Mouse (Mus musculus) liver, embryonic 14.5 days (tissue): ENCODE measurements around the gene Trhde. TPM values are rescaled to one million over a fixed set of nuclear protein-coding genes. Genes with fewer than 3 reads are reported as not detected.
A peak's percentile ranks its signal among the peaks of the same experiment; 100 is the strongest.

Source experiments
- ATAC-seq: fragments of 200-750 bp; cut with Nextera tagmentation; 2 replicates; pipeline ENCODE4 v1.8.0; 2017; ENCODE audit warnings: moderate number of reproducible peaks, mild to moderate bottlenecking, moderate library complexity; ENCODE audit not compliant: insufficient read depth
- DNase-seq, 3 experiments: peaks; one replicate each; pipeline ENCODE4 v3.0.0-alpha.2; 2012 to 2013; ENCODE audit warnings: low read depth in 3 of 3, low spot score in 3 of 3
- H3K27ac ChIP-seq: fragments of 300-500 bp; sonication (generic); 2 replicates; pipeline ENCODE4 v1.5.1; 2014; ENCODE audit warnings: moderate library complexity, mild to moderate bottlenecking, control low read depth, inconsistent platforms
- H3K27me3 ChIP-seq: fragments of 300-500 bp; sonication (generic); 2 replicates; pipeline ENCODE4 v1.6.1; 2014; ENCODE audit warnings: mild to moderate bottlenecking, low read length, moderate library complexity; ENCODE audit not compliant: control insufficient read depth, insufficient read depth
- H3K36me3 ChIP-seq: fragments of 300-500 bp; sonication (generic); replicated peaks from 2 replicates; pipeline ENCODE4 v1.6.1; 2014; ENCODE audit warnings: low read depth; ENCODE audit not compliant: control insufficient read depth, insufficient read depth
- H3K4me1 ChIP-seq, 2 experiments: fragments of 200-500 bp in 1 of 2; fragments of 300-500 bp in 1 of 2; sonication (generic) in 1 of 2; replicated peaks; 2 replicates each; pipeline ENCODE4 v1.6.1; 2012 to 2014; ENCODE audit warnings: antibody characterized with exemption in 1 of 2, inconsistent platforms in 1 of 2, low read length in 1 of 2; ENCODE audit not compliant: control insufficient read depth in 2 of 2, insufficient read depth in 2 of 2
- H3K4me2 ChIP-seq: fragments of 300-500 bp; sonication (generic); 2 replicates; pipeline ENCODE4 v1.6.1; 2014; ENCODE audit warnings: low read depth, mild to moderate bottlenecking, control low read depth, moderate library complexity
- H3K4me3 ChIP-seq, 2 experiments: fragments of 200-500 bp in 1 of 2; fragments of 300-500 bp in 1 of 2; sonication (generic) in 1 of 2; 2 replicates each; pipeline ENCODE4 v1.5.1; 2012 to 2014; ENCODE audit warnings: low read depth in 2 of 2, low read length in 2 of 2, mild to moderate bottlenecking in 2 of 2, control low read depth in 1 of 2, inconsistent platforms in 1 of 2, moderate library complexity in 1 of 2; ENCODE audit not compliant: insufficient read depth in 1 of 2
- H3K9ac ChIP-seq: fragments of 300-500 bp; sonication (generic); replicated peaks from 2 replicates; pipeline ENCODE4 v1.6.1; 2014; ENCODE audit warnings: mild to moderate bottlenecking, control low read depth, moderate library complexity
- H3K9me3 ChIP-seq: fragments of 300-500 bp; sonication (generic); 2 replicates; pipeline ENCODE4 v1.6.1; 2016; ENCODE audit warnings: low read length, mixed read lengths; ENCODE audit not compliant: control insufficient read depth
- CTCF ChIP-seq: IDR thresholded peaks from 2 replicates; pipeline ENCODE4 v1.5.1; 2016; ENCODE audit warnings: antibody characterized with exemption, low read depth, control low read depth
- EP300 ChIP-seq: IDR thresholded peaks from 2 replicates; pipeline ENCODE4 v1.6.1; 2016; ENCODE audit warnings: antibody characterized with exemption, low read depth
- WGBS: fragments of 180-500 bp; shearing (Covaris S2); extraction: QIAGEN DNeasy Blood & Tissue Kit; methylation state at CpG from one replicate; pipeline ENCODE4 v1.1.7; 2014; ENCODE audit not compliant: insufficient replicate concordance; 5-methylcytosine and 5-hydroxymethylcytosine counted together
- polyA plus RNA-seq, 2 experiments: library from polyadenylated mRNA; depleted of rRNA in 1 of 2; stranded (reverse) in 1 of 2; unstranded in 1 of 2; fragments of >200 nt; fragmentation: Nextera tagmentation in 1 of 2; extraction: Ambion mirVana in 1 of 2; gene quantifications; 2 replicates each; pipeline versions ENCODE4 v1.2.1 to v1.2.3; 2012 to 2014

Gene Trhde
- polyA plus RNA-seq (2012; rRNA removed) (0.01 and 0.02 TPM in 2 replicates), polyA plus RNA-seq (2014; fragmentation: Nextera tagmentation; extraction: Ambion mirVana) (not detected in 2 replicates)

- H3K9ac ChIP-seq = no peak within 1 kb of the TSS
- H3K27me3 ChIP-seq = peaks cover 28% of the 10 kb centered on the region
- H3K4me1 ChIP-seq = no peaks in the 10 kb centered on the region
- H3K27ac ChIP-seq = no peak within 1 kb of the TSS
- DNase-seq (no peak), ATAC-seq (no peak)
- H3K36me3 ChIP-seq = no peaks in the 10 kb centered on the region
- peak within 1 kb of the TSS; percentile 41 for H3K4me2 ChIP-seq
- peak within 1 kb of the TSS in 1 of 2 experiments; percentile 20; a peak in 2 of 4 replicates for H3K4me3 ChIP-seq
- WGBS = 3% methylated on average over 30 of the region's 30 CpGs
- H3K9me3 ChIP-seq = no peaks in the 10 kb centered on the region
- TF ChIP-seq CTCF (no peak), EP300 (no peak)
These were observed at the start of gene Trhde for GRCm38 (mm10) chr10:114802161-114802651. TSS of gene Trhde (minus strand) at chr10:114802307.

DNA sequence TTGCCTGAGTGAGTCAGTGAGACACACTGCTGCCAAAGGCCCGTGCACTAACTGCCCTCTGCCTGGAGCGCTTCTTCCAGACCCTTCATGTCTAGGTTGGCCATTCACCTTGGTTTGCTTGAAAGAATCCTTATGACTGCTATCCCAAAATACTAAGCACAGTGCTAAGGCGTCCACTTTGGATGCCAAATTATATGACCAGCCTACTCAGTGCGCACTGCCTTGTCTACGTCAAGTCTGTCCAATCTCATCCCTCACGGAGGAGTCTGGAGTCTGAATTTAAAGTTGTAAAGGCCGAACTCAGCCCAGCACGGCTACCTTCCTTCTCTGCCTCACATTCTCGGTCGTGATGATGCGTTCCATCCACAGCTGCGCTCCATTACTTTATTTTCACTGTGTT, 39.9 kb upstream of the Trhde start:
- WGBS = 75% methylated on average over 12 of the region's 12 CpGs
- DNase-seq (no peak), ATAC-seq (no peak)
- Histone ChIP-seq H3K9me3 (no peaks in the 10 kb centered on the region), H3K9ac (no peak overlapping the region), H3K4me1 (no peaks in the 10 kb centered on the region), H3K4me3 (no peak overlapping the region), H3K4me2 (no peak overlapping the region), H3K36me3 (no peaks in the 10 kb centered on the region), H3K27ac (no peak overlapping the region), H3K27me3 (no peaks in the 10 kb centered on the region)
- TF ChIP-seq EP300 = no peak
- TF ChIP-seq CTCF = no peak

DNA sequence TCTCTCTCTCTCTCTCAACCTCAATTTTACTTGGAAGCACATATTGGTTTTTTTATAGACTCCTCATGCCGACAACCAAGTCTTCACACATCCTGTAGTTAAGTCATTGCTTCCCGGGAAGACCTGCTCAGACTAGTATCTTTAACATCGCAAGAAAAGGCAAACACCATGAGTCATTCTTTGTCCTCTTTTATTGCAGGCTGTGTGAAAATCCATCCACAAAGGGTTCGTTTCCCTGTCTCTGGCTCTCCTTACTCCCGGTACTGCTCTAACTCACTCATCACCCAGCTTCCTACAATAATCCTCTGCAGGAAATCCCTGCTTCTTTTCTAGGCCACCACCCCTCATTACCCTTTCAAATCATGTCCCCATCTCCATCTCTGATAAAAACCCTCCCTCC, 39.3 kb upstream of the Trhde start:
- no peak overlapping the region for H3K27ac ChIP-seq
- H3K4me3 ChIP-seq = no peak overlapping the region
- H3K9ac ChIP-seq = no peak overlapping the region
- H3K4me1 ChIP-seq = no peaks in the 10 kb centered on the region
- H3K9me3 ChIP-seq = no peaks in the 10 kb centered on the region
- DNase-seq (no peak), ATAC-seq (no peak)
- TF ChIP-seq CTCF (no peak), EP300 (no peak)
- WGBS = 30% methylated on average over 5 of the region's 5 CpGs
- no peaks in the 10 kb centered on the region for H3K36me3 ChIP-seq
- no peaks in the 10 kb centered on the region for H3K27me3 ChIP-seq
- no peak overlapping the region for H3K4me2 ChIP-seq

DNA sequence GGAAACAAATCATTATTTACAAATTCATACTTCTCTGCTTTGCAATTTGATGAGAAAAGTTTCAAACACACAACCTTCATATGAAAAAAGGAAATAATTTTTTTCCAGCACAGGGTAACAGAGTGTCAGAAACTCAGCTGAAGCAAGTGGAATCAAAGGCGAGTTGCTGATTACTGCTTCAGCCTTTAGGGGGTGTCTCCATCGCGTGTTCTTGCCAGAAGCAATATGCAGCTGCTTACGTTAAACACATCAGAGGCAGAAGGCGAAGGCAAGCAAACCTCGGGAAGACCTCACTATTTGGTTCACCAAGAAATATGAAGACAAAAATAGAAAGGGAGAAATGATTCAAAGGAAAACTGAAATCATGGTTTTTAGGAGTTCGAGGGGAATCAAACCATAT, 29.2 kb upstream of the Trhde start:
- no peaks in the 10 kb centered on the region for H3K36me3 ChIP-seq
- DNase-seq = no peak

GRCm38 (mm10) chr10:114808799-114809198, 6.7 kb upstream of the Trhde start:
- no peak for TF ChIP-seq EP300
- no peak for TF ChIP-seq CTCF
- Histone ChIP-seq H3K27me3 (no peaks in the 10 kb centered on the region), H3K4me3 (no peak overlapping the region), H3K9ac (no peak overlapping the region), H3K4me2 (no peak overlapping the region), H3K4me1 (no peaks in the 10 kb centered on the region), H3K36me3 (no peaks in the 10 kb centered on the region), H3K9me3 (no peaks in the 10 kb centered on the region), H3K27ac (no peak overlapping the region)
- 51% methylated on average over 3 of the region's 3 CpGs for WGBS
- DNase-seq = no peak
- no peak for ATAC-seq

More for the DNA sequence above, 29.2 kb upstream of the Trhde start:
- H3K9ac ChIP-seq = no peak overlapping the region
- no peaks in the 10 kb centered on the region for H3K9me3 ChIP-seq
- no peaks in the 10 kb centered on the region for H3K4me1 ChIP-seq
- TF ChIP-seq EP300 = no peak
- TF ChIP-seq CTCF = no peak
- no peak overlapping the region for H3K4me3 ChIP-seq
- 41% methylated on average over 7 of the region's 7 CpGs for WGBS
- no peaks in the 10 kb centered on the region for H3K27me3 ChIP-seq
- no peak overlapping the region for H3K4me2 ChIP-seq
- no peak for ATAC-seq
- no peak overlapping the region for H3K27ac ChIP-seq
